Mouse (Mus musculus): ENCODE data around the gene Gm36176.

Gm36176 gene

DNA sequence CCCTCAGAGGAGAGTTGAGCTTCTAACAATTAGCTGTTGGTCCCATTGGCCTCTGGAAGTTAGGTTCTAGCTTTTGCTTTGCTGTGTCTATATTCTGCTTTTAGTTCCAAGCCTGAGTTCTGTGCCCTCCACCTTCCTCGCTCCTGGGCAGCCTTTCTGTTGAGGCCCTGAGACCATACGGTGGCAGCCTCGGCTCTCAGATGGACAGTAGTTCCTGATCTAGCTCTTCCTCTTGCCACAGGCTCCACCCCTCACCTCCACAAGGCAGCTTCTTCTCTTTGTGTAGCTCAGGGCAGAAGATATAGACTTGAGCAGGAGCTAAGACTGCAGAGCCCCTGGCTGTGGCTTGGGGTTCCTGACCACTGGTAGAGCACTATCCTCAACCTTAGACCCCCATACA is 33.7 kb downstream of the Gm36176 start:
- no peak for DNase-seq (ENCODE audit: low spot score in 2 of 2)

DNA sequence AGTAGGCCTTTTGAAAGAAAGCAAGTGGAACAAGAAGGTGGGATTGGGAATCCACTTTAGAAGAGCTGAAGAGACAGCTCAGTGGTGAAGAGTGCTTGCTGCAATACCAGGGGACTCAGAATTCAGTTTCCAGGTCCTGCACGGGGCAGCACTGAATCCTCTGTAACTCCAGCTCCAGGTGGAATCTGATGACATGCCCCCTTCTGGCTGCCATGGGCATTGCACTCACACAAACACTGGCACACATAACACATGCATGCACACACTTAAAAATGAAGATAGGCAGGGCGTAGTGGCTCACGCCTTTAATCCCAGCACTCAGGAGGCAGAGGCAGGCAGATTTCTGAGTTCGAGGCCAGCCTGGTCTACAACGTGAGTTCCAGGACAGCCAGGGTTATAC is 36.0 kb downstream of the Gm36176 start:
- no peak for DNase-seq (ENCODE audit: low spot score in 2 of 2)

DNA sequence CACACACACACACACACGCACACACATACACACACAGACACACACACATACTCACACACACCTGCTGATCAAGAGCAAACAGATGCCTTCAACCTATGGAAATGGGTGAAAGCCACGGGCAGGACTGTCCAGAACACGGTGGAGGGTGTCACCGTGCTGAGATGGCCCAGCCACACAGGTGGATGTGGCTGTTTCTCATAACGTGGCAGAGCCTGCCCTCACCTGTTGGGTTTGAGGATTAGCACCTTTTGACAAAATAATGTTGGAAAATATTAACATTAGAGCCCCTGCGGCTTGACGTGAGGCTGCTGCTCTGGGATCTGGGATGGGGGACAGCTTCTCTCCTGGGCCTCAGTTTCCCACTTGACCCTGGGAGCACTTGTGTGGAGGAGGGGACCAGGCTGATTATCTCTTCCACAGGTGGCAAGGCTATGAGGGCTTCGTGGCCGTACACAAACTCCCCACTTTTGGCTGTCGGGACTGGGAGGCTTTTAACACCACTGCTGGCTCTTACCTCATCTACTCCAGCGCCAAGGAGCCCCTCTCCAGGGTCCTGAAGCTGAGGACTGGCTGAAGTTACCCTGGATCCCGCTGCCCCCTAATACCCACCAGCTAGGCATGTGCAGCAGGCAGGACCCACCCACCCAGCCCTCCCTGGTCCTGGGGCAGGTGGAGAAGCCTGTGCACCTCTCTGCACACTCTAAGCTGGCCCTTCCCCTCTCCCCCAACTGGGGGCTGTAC is 39.6 kb downstream of the Gm36176 start:
- DNase-seq (ENCODE audit: low spot score in 2 of 2), result no peak

DNA sequence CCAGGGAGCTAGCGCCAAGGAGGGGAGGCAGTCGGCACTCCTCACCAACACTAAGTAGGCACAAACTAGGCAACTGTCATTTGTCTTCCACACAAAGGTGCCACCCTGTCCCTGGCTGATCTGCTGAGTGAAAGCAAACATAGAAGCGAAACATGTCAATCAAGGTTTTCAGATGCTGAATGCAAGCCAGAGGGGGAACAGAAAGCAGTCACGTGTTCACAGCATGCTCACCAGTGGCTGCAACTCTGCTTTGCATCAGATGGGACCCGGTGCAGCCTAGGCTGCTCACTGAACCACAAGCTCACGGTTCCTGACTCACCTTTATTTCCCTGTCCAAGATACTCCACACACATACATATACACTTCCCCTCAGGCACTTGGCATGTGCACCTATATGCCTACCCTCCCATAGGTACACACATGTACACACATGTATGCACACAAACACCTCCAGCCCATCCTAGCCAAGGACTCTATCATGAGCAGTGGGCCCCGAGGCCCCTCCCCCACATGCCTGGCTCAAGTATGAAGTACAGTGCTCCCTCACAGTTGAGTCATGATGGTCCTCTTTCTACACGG is 44.5 kb downstream of the Gm36176 start:
- DNase-seq (ENCODE audit: low spot score in 2 of 2), result no peak

DNA sequence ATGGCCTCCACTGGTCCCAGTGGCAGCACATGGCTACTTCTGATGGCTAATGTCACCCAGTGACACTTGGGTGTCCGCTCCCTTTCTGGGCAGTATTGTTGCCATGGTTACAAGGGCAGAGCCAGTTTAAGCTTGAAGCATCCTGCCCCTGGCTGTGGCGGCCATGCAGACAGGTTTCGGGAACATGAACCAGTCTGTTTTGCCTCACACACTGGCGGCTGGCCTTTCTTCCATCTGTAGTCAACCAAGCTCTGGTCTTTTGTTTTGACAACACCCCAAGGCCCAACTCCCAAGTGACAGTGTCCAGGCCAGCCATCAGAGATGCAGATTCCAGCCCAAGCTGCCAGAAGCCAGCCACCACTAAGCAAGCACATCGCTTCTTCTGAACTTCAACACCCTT is 49.0 kb downstream of the Gm36176 start:
- no peak for DNase-seq (ENCODE audit: low spot score in 2 of 2)

Data from cerebellum, postnatal 4 days (tissue).